Mouse (Mus musculus) central nervous system, embryonic 18 days (tissue): ENCODE data around the gene Ap4m1. TPM values are rescaled to one million over a fixed set of nuclear protein-coding genes. Genes with fewer than 3 reads are reported as not detected.

Experiments
- polyA plus RNA-seq: library from polyadenylated mRNA; depleted of rRNA; stranded (reverse); fragments of >200 nt; gene quantifications from 2 replicates; pipeline ENCODE4 v1.2.3, GENCODE M21; 2012; rRNA removed

Gene Ap4m1
- polyA plus RNA-seq, result 55.8 and 57.0 TPM in 2 replicates

GRCm38 (mm10) chr5:138171695-138172491, at the start of gene Ap4m1, which contains the start of gene Mcm7:
Gene Ap4m1 (plus strand): TSS chr5:138172002.
Gene Mcm7 (minus strand): TSS chr5:138172422.

GRCm38 (mm10) chr5:138155443-138155976, 16.3 kb upstream of the Ap4m1 start, which contains the start of gene Zfp113:
Gene Zfp113 (minus strand): TSS chr5:138155744.

GRCm38 (mm10) chr5:138160842-138161665, 10.7 kb upstream of the Ap4m1 start, which contains the start of gene Cops6:
Gene Cops6 (plus strand): TSS chr5:138161071.

DNA sequence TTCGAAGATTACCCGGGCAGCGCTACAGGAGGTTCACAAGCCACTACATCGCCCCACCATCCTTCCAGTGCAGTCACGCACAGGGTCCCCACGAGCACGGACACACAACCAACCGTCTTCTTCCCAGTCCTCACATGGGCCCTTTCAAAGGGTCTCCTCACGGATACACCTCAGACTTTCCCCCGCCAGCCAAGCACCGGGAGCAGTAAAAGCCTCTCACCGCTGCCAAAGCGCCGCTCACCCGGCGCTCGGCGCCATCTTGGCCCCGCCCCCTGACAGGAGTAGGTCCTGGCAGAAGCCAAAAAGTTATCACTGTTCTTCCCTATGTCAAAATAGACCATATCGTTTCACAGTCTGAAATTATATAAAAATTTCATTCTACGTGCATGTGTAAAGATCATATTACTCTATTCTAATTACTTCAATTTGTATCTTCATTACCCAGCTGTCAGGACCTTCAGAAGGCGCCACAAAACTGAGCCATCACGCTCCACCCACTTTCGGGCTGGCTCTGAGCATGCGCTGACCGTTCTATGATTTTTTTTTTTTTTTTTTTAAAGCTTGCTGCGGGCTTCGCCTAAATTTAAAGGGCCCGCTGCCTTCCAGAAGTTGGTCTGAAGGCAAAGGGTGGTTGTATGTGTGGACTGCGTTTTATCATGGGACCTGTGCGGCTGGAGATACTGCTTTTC, 15.3 kb downstream of the Ap4m1 start, which contains the start of the genes Taf6 and Cnpy4:
TSS of gene Taf6 (minus strand) at position 502 of the 689 bp plus-strand sequence.
TSS of gene Cnpy4 (plus strand) at position 536 of the 689 bp plus-strand sequence.

GRCm38 (mm10) chr5:138193771-138194727, 22.2 kb downstream of the Ap4m1 start, which contains the start of gene Mblac1:
Gene Mblac1 (plus strand): TSS chr5:138194314.

GRCm38 (mm10) chr5:138225700-138226099, 53.9 kb downstream of the Ap4m1 start, which contains the start of gene Nxpe5:
Gene Nxpe5 (plus strand): TSS chr5:138225898.

Other genes starting within 250 kb of the Ap4m1 start
- 1.1 and 2.6 TPM in 2 replicates for gene Gjc3, start 208.9 kb upstream of the Ap4m1 start, polyA plus RNA-seq
- 0.04 TPM in 1 of 2 replicates, not detected in the other for gene Azgp1, start 190.5 kb upstream of the Ap4m1 start, polyA plus RNA-seq
- gene Smok3a, start 150.7 kb upstream of the Ap4m1 start, polyA plus RNA-seq, result not detected in 2 replicates
- gene Smok3b, start 150.6 kb upstream of the Ap4m1 start, polyA plus RNA-seq, result not detected in 2 replicates
- gene Smok3c, start 118.8 kb upstream of the Ap4m1 start, polyA plus RNA-seq, result not detected in 2 replicates
- 16.3 and 16.6 TPM in 2 replicates for gene Zkscan1, start 86.9 kb upstream of the Ap4m1 start, polyA plus RNA-seq
- 53.8 and 55.9 TPM in 2 replicates for gene Zscan21, start 55.1 kb upstream of the Ap4m1 start, polyA plus RNA-seq
- 7.2 and 7.7 TPM in 2 replicates for gene Zfp113, start 16.3 kb upstream of the Ap4m1 start, polyA plus RNA-seq
- 145 and 155 TPM in 2 replicates for gene Cops6, start 10.9 kb upstream of the Ap4m1 start, polyA plus RNA-seq
- 69.5 and 80.0 TPM in 2 replicates for gene Mcm7, start 420 bp downstream of the Ap4m1 start, polyA plus RNA-seq
- 63.8 and 66.1 TPM in 2 replicates for gene Taf6, start 15.4 kb downstream of the Ap4m1 start, polyA plus RNA-seq
- 21.2 and 21.5 TPM in 2 replicates for gene Cnpy4, start 15.5 kb downstream of the Ap4m1 start, polyA plus RNA-seq
- gene Mblac1, start 22.3 kb downstream of the Ap4m1 start, polyA plus RNA-seq, result 9.0 and 9.2 TPM in 2 replicates
- not detected in 2 replicates for gene Nxpe5, start 53.9 kb downstream of the Ap4m1 start, polyA plus RNA-seq
- 154 and 165 TPM in 2 replicates for gene Lamtor4, start 83.5 kb downstream of the Ap4m1 start, polyA plus RNA-seq
- gene BC037034, start 92.0 kb downstream of the Ap4m1 start, polyA plus RNA-seq, result 123 and 126 TPM in 2 replicates
- gene Gal3st4, start 100.8 kb downstream of the Ap4m1 start, polyA plus RNA-seq, result 0.76 and 0.85 TPM in 2 replicates
- gene Gm43720, start 108.0 kb downstream of the Ap4m1 start, polyA plus RNA-seq, result 0.25 and 0.41 TPM in 2 replicates
- 326 and 367 TPM in 2 replicates for gene Gpc2, start 108.0 kb downstream of the Ap4m1 start, polyA plus RNA-seq
- 35.0 and 37.6 TPM in 2 replicates for gene Stag3, start 108.2 kb downstream of the Ap4m1 start, polyA plus RNA-seq
- 0.09 and 0.12 TPM in 2 replicates for gene Pvrig, start 170.0 kb downstream of the Ap4m1 start, polyA plus RNA-seq